Mouse (Mus musculus): ENCODE results near the gene Rad9a.
"Not testable (repeated sequence)": the region's sequence is repeated elsewhere in the genome, so short reads cannot be mapped to it uniquely, and the experiment has no call there.

Gene Rad9a

GRCm38 (mm10) chr19:4201291-4201909 is at the start of gene Rad9a:
Gene Rad9a, minus strand, starts transcription at chr19:4201662.
- peak; percentile 94 to 98 for DNase-seq

GRCm38 (mm10) chr19:4248683-4249082 is 47.2 kb upstream of the Rad9a start:
- DNase-seq = not testable (repeated sequence)

- no peak for DNase-seq
Measured at GRCm38 (mm10) chr19:4247010-4247409, 45.5 kb upstream of the Rad9a start.

- no peak for DNase-seq
Measured at GRCm38 (mm10) chr19:4244775-4245174, 43.3 kb upstream of the Rad9a start.

- DNase-seq = no peak
Measured at GRCm38 (mm10) chr19:4242416-4242815, 41.0 kb upstream of the Rad9a start.

- DNase-seq = no peak
Measured at GRCm38 (mm10) chr19:4240247-4240668, 38.8 kb upstream of the Rad9a start.

- no peak for DNase-seq
Measured at GRCm38 (mm10) chr19:4234548-4234947, 33.1 kb upstream of the Rad9a start.

GRCm38 (mm10) chr19:4232651-4233050 is 31.2 kb upstream of the Rad9a start:
- no peak for DNase-seq

GRCm38 (mm10) chr19:4232186-4232572 is 30.7 kb upstream of the Rad9a start:
- no peak for DNase-seq

GRCm38 (mm10) chr19:4231253-4232185 is 30.1 kb upstream of the Rad9a start, which contains the start of gene Pold4:
Gene Pold4, plus strand, starts transcription at chr19:4231899.
- DNase-seq = peak; percentile 98 to 99

- DNase-seq = no peak
Measured at GRCm38 (mm10) chr19:4230415-4230814, 29.0 kb upstream of the Rad9a start.

- peak in 1 of 2 experiments; percentile 36 for DNase-seq
Measured at GRCm38 (mm10) chr19:4229451-4230076, 28.1 kb upstream of the Rad9a start.

GRCm38 (mm10) chr19:4228891-4229290 is 27.4 kb upstream of the Rad9a start:
- no peak for DNase-seq

- peak; percentile 74 to 79 for DNase-seq
Measured at GRCm38 (mm10) chr19:4227894-4228678, 26.6 kb upstream of the Rad9a start.

GRCm38 (mm10) chr19:4227446-4227845 is 26.0 kb upstream of the Rad9a start:
- DNase-seq = no peak

- DNase-seq = no peak
Measured at GRCm38 (mm10) chr19:4226779-4227178, 25.3 kb upstream of the Rad9a start.

- no peak for DNase-seq
Measured at GRCm38 (mm10) chr19:4222165-4222564, 20.7 kb upstream of the Rad9a start.

- no peak for DNase-seq
Measured at GRCm38 (mm10) chr19:4220957-4221743, 19.7 kb upstream of the Rad9a start.

- peak in 1 of 2 experiments; percentile 61 for DNase-seq
Measured at GRCm38 (mm10) chr19:4220416-4220815, 19.0 kb upstream of the Rad9a start.

GRCm38 (mm10) chr19:4219943-4220342 is 18.5 kb upstream of the Rad9a start:
- no peak for DNase-seq

GRCm38 (mm10) chr19:4218784-4219183 is 17.3 kb upstream of the Rad9a start:
- DNase-seq = no peak

- no peak for DNase-seq
Measured at GRCm38 (mm10) chr19:4218293-4218692, 16.8 kb upstream of the Rad9a start.

All from cerebellum, postnatal 25 days (tissue).